Mouse (Mus musculus) CD4-positive, CD25-positive, alpha-beta regulatory T cell, adult 2 months (primary cell): ENCODE results near the gene Eftud2.

ENCODE experiments used
- DNase-seq: peaks from one replicate; pipeline ENCODE4 v3.0.0-alpha.2; 2012; ENCODE audit warnings: low read depth, low spot score

Eftud2 gene

DNA sequence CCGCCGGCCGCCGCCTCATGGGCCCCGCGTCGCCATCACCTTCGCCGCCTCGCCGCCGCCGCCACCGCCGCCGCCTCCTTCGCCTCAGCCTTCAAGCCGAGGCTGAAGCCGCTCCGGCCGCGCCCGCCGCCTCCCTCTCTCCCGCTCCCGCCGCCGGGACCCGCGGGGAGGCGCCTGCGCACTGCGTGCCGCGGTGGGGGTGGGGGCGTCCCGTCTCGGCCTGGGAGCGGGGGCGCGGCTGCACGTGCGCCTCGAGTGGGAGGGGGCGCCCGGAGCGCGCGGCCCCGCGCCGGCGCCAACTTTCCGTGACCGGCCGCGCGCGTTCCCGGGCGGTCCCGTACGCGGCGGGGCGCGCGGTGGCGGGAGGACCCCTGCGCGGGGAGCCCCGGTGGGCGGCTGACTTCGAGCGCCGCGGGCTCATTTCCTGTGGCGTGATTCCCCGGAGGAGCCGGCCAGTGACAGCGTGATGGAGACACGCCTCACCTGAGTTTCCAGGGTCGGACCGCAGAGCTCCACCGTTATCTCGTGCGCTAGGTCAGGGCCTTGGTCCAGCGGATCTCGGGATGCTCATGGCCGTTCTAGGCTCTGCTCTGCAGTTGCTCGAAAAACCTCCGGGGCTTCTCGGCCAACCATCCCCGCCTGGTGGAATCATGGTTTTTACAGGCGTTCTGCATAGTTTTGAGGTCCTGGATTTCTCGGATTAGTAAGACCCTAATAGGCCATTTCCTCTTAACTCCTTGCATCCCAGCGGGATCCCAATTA, 61.6 kb downstream of the Eftud2 start, which contains the start of gene Gjc1:
Gjc1 (minus strand) TSS at position 680 of the 762 bp plus-strand sequence.
- peak; percentile 29 for DNase-seq

DNA sequence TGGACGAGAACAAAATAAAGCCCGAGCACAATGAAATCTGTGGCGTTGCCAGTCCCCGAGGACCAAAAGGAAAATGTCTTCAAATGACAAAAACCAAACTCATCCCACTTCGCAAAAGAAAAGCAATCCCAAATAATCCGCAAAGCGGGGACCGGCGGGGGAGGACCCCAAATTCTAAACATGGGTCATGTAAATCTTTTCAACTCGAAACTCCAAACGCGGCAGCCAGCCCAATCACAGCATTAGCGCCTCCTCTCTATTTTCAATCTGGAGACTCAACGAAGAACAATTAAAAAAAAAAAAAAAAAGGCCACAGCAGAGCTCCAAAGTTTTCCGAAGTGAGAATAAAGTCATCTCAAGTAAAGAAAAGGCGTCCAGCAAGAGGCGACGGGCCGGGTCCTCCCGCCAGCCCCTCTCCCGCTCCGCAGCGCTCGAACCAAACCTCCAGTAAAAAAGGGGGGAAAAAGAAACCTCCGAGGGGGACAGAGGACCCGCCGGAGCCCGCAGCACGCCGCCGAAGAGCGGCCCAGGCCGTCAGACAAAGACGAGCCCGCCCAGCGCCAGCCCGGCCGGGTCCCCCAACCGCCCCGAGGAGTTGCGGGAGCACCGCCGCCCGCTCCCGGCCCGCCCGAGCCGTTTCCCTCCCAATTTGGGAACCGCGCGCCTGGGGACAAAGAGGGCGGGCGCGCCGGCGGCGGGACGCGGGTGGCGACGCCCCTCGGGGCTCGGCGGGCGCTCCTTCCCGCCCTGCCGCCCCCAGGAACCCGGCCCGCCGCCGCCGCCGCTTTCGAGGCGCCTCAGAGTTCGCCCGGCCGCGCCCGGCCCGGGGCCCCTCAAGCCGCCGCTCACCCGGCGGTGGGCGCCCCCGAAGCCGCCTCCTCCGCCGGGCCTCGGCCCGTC, 62.4 kb downstream of the Eftud2 start:
- peak; percentile 13 for DNase-seq

DNA sequence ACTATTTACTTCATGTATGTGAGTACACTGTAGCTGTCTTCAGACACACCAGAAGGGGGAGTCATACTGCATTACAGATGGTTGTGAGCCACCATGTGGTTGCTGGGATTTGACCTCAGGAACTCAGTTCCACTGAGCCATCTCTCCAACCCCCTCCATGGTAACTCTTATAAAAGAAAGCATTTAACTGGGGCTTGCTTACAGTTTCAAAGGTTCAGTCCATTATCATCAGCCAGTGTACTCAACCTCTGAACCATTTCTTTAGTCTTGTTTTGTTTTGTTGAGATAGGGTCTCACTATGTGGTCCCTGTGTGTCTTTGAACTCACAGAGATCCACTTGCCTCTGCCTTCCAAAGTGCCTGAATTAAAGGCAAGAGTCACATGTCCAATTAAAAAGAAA, 65.9 kb downstream of the Eftud2 start:
- no peak for DNase-seq

DNA sequence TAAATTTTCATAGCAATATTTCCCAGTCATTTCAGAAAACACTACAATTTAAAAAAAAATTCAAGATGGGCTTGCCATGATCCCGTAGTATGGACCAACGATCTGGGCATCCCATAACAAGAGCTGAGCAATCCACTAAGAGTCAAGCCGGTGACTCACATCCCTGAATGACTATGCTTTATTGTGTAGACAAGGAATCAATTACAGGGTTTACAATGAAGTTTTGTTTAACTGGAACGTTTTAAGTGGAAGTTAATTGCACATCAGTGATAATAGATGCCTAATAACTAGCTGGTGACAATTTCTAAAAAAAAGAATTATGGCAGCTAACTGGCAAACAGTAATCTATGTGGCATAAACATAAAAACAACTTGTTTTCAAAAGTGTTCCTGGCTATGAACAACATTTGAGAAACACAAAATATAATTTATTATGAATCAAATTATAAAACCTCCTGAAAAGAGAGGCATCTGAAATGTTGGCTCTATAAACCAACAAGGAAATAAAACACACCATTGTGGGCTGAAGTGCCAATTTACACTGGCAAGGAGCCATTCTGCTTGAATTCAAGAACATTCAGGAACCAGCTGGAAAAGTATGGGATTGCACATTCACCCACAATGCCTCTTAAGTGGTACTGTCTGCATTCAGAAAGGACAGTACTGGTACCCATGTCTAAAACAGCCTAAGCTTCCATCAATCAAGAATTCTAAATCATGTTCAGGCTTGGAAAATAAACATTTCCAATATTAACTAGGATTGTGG, 69.9 kb downstream of the Eftud2 start:
- no peak for DNase-seq

DNA sequence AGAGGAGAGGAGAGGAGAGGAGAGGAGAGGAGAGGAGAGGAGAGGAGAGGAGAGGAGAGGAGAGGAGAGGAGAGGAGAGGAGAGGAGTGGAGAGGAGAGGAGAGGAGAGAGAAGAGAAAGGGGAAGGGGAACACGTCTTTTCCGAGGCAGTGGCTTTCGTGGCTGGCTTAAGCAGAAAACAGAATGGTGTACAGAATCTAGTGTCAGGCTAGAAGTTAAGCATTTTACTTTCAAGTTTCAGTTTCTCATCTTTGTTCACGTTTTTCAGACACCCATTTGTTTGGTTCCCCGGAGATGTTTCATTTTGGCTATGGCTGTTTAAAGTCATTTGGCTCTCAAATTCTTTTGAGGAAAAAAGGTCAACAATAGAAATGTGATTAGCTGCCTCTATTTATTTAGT, 72.5 kb downstream of the Eftud2 start:
- DNase-seq, result no peak

DNA sequence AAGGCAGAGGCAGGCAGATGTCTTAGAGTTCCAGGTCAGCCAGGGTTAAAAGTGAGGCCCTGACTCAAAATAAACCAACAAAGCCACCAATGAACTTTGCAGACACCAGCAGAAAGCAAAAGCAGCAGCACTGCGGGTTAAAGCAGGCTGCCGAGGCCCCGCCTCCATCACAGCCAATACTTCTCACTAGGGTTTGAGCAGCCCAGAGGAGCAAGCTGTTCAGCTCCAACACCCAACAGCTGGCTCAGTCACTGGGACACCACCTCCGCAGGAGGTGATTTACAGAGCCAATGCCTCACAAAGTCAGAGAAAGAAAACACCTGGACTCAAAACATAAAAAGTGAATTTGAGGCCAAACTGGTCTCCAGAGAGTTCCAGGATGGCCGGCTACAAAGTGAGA, 77.3 kb downstream of the Eftud2 start:
- DNase-seq, result no peak

DNA sequence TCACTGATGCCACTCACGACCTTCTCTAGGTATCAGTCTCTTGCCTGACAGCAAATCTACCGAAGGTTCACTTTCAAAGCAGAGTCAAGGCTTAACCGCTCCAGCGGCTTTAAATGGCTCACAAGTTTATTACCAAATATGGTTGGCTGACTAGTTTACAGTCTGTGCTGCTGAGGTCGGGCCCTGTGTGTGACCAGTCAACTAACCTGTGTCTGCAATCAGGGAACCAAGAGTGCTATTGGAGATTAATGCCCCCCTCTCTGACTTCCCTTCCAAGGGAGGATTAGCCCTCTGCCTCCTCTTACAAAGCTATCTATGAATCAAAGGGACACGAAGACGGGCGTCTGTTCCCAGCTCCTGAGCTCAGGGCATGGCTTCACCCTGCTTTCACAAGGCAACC, 86.6 kb downstream of the Eftud2 start:
- no peak for DNase-seq

DNA sequence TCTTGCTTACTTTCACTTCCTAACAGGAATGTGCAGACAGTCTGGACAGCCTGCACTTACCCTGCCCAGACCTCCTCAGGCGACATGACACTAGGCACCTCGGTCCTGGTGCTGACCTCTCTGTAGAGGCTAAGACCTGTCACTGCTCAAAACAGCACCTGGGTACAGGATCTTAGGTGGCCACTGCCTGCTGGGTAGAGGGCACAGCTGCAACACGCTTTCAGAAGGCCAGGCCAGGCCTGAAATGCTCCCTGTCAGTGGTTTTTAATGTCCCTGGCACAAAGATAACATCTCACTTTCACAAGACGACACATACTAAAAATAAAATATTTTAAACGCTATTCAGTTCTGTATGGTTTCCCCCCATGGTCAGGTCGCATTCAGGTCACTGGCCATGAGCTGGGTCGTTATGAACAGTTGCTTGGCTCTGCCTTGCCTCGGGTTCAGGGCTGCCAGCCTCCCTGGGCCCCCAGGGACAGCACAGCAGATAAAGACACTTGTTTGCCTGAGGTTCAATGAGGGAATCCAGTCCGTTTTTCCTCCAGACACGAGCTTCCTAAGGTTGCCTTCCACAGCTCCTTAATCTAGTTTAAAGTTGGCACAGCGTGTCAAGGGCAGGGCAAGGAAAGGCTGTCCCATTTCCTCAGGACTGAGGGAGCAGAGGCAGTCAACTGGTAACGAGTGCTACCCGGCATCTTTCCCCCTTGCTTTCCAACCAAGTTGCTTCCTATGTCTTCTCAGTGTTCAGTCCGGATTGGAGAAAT, 88.9 kb downstream of the Eftud2 start:
- DNase-seq, result no peak
